Mouse (Mus musculus) lung, embryonic 14.5 days (tissue): Measurements from ENCODE around the gene 4933407L21Rik. TPM values are rescaled to one million over a fixed set of nuclear protein-coding genes. Genes with fewer than 3 reads are reported as not detected.

Experiments used
- ATAC-seq: fragments of 200-750 bp; cut with Nextera tagmentation; 2 replicates; pipeline ENCODE4 v1.8.0; 2017; ENCODE audit warnings: mild to moderate bottlenecking, moderate TSS enrichment, moderate library complexity; ENCODE audit not compliant: insufficient read depth
- DNase-seq: peaks from one replicate; pipeline ENCODE4 v3.0.0-alpha.2; 2015
- H3K27ac ChIP-seq: fragments of 300-500 bp; sonication (generic); 2 replicates; pipeline ENCODE4 v1.5.1; 2014; ENCODE audit warnings: low read depth, mild to moderate bottlenecking, moderate library complexity
- H3K27me3 ChIP-seq: fragments of 300-500 bp; sonication (generic); 2 replicates; pipeline ENCODE4 v1.6.1; 2014; ENCODE audit warnings: low read length, control low read depth; ENCODE audit not compliant: insufficient read depth
- H3K36me3 ChIP-seq: fragments of 300-500 bp; sonication (generic); 2 replicates; pipeline ENCODE4 v1.6.1; 2014; ENCODE audit warnings: control low read depth; ENCODE audit not compliant: insufficient read depth
- H3K4me1 ChIP-seq: fragments of 300-500 bp; sonication (generic); 2 replicates; pipeline ENCODE4 v1.6.1; 2014; ENCODE audit warnings: antibody characterized with exemption, control low read depth; ENCODE audit not compliant: insufficient read depth
- H3K4me2 ChIP-seq: fragments of 300-500 bp; sonication (generic); 2 replicates; pipeline ENCODE4 v1.6.1; 2014; ENCODE audit warnings: mild to moderate bottlenecking
- H3K4me3 ChIP-seq: fragments of 300-500 bp; sonication (generic); 2 replicates; pipeline ENCODE4 v1.5.1; 2014; ENCODE audit warnings: low read depth, low read length
- H3K9ac ChIP-seq: fragments of 300-500 bp; sonication (generic); 2 replicates; pipeline ENCODE4 v1.6.1; 2014
- H3K9me3 ChIP-seq: fragments of 300-500 bp; sonication (generic); 2 replicates; pipeline ENCODE4 v1.6.1; 2016; ENCODE audit warnings: low read depth, low read length, control low read depth
- CTCF ChIP-seq: IDR thresholded peaks from 2 replicates; pipeline ENCODE4 v1.5.1; 2016; ENCODE audit warnings: antibody characterized with exemption, low read depth
- WGBS: fragments of 180-500 bp; shearing (Covaris S2); extraction: QIAGEN DNeasy Blood & Tissue Kit; methylation state at CpG from one replicate; pipeline ENCODE4 v1.1.7; 2014; 5-methylcytosine and 5-hydroxymethylcytosine counted together
- polyA plus RNA-seq: library from polyadenylated mRNA; unstranded; fragments of >200 nt; fragmentation: Nextera tagmentation; extraction: Ambion mirVana; gene quantifications from 2 replicates; pipeline ENCODE4 v1.2.1, GENCODE M21; 2014

Gene 4933407L21Rik
- polyA plus RNA-seq, 1 experiment from 2014 or later, result not detected

GRCm38 (mm10) chr1:85959889-85960276, 31.6 kb downstream of the 4933407L21Rik start:
- no peak overlapping the region for H3K27ac ChIP-seq
- no peak for DNase-seq
- H3K4me1 ChIP-seq, result no peaks in the 10 kb centered on the region
- H3K4me2 ChIP-seq, result no peak overlapping the region
- H3K4me3 ChIP-seq, result no peak overlapping the region
- 64% methylated on average over 2 of the region's 2 CpGs for WGBS
- no peak for ATAC-seq
- no peak overlapping the region for H3K9ac ChIP-seq
- no peaks in the 10 kb centered on the region for H3K36me3 ChIP-seq
- no peaks in the 10 kb centered on the region for H3K9me3 ChIP-seq
- H3K27me3 ChIP-seq, result no peaks in the 10 kb centered on the region
- no peak for TF ChIP-seq CTCF

- Histone ChIP-seq H3K9ac (no peak within 1 kb of the TSS), H3K4me1 (no peaks in the 10 kb centered on the region), H3K9me3 (no peaks in the 10 kb centered on the region), H3K36me3 (no peaks in the 10 kb centered on the region), H3K4me2 (no peak within 1 kb of the TSS), H3K4me3 (no peak within 1 kb of the TSS), H3K27ac (no peak within 1 kb of the TSS), H3K27me3 (no peaks in the 10 kb centered on the region)
- no peak for DNase-seq
- WGBS, result 53% methylated on average over 5 of the region's 5 CpGs
- no peak for TF ChIP-seq CTCF
- no peak for ATAC-seq
Measured at GRCm38 (mm10) chr1:85960873-85961272, 32.6 kb downstream of the 4933407L21Rik start, which contains the start of gene Gpr55. Gene Gpr55 (minus strand): TSS chr1:85961007.

DNA sequence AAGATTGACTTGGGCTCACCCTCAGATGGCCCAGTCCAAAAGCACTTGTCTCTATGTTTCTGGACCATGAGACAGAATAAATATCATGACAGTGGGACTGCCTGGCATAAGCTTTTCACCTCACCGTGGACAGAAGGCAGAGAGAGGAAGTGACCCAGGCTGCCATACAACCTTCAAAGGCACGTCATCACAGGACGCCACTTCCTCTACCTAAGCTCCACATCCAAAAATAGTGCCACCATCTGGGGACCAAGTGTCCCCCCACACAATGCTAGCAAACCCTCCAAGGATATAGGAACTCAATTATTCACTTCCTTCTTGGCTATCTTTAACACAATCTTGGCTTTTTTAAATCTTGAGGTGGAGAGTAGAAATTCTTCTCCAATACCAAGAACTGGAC, 33.8 kb downstream of the 4933407L21Rik start:
- DNase-seq (no peak), ATAC-seq (no peak)
- TF ChIP-seq CTCF, result no peak

DNA sequence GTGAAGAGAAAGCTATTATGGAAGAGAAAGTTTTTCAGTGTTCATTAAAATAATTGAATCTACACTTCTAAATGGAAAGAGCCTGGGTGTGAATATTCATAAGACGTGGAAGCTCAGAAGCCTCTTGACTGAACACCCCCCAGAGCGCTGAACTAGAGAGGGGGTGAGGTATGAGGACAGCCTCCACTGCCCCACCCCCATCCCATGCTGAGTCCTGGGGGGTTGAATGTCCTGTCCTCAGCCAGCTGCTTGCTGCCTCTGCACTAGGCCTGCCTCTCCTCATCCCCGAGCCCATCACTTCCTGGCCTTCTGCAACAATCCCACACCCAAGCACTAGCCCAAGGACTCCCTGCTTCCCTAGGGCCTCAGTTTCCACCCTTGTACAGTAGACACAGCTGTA, 37.6 kb downstream of the 4933407L21Rik start:
- TF ChIP-seq CTCF, result no peak
- Histone ChIP-seq H3K9ac (no peak overlapping the region), H3K36me3 (no peaks in the 10 kb centered on the region), H3K27me3 (no peaks in the 10 kb centered on the region), H3K27ac (no peak overlapping the region), H3K4me1 (no peaks in the 10 kb centered on the region), H3K4me2 (no peak overlapping the region), H3K4me3 (no peak overlapping the region), H3K9me3 (no peaks in the 10 kb centered on the region)
- 57% methylated on average over 3 of the region's 3 CpGs for WGBS
- DNase-seq (no peak), ATAC-seq (no peak)

More for the DNA sequence above, 33.8 kb downstream of the 4933407L21Rik start:
- Histone ChIP-seq H3K4me3 (no peak overlapping the region), H3K36me3 (no peaks in the 10 kb centered on the region), H3K4me1 (no peaks in the 10 kb centered on the region), H3K9me3 (no peaks in the 10 kb centered on the region), H3K4me2 (no peak overlapping the region), H3K27ac (no peak overlapping the region), H3K9ac (no peak overlapping the region), H3K27me3 (no peaks in the 10 kb centered on the region)
- 65% methylated on average over 3 of the region's 3 CpGs for WGBS

DNA sequence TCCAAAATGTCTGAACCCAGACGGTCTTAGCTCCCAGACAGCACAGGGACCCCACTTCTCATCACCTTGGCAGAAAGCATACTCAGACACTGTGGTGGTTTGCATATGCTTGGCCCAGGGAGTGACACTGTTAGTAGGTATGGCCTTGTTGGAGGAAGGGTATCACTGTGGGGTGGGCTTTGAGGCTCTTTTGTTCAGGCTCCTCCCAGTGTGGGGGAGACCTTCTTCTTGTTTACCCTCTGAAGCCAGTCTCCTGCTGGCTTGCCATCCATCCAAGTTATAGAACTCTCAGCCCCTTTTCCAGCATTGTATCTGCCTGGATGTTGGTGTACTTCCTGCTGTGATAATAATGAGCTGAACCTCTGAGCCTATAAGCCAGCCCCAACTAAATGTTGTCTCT, 40.8 kb downstream of the 4933407L21Rik start:
- H3K9me3 ChIP-seq, result no peaks in the 10 kb centered on the region
- H3K36me3 ChIP-seq, result no peaks in the 10 kb centered on the region
- DNase-seq (no peak), ATAC-seq (no peak)
- no peak for TF ChIP-seq CTCF
- H3K4me2 ChIP-seq, result no peak overlapping the region
- H3K4me1 ChIP-seq, result no peaks in the 10 kb centered on the region
- H3K9ac ChIP-seq, result no peak overlapping the region
- H3K27me3 ChIP-seq, result no peaks in the 10 kb centered on the region
- no peak overlapping the region for H3K4me3 ChIP-seq
- WGBS, result 52% methylated on average over 1 of the region's 1 CpGs
- no peak overlapping the region for H3K27ac ChIP-seq

GRCm38 (mm10) chr1:85969519-85969918, 41.2 kb downstream of the 4933407L21Rik start:
- no peaks in the 10 kb centered on the region for H3K36me3 ChIP-seq
- H3K27ac ChIP-seq, result no peak overlapping the region
- H3K9ac ChIP-seq, result no peak overlapping the region
- TF ChIP-seq CTCF, result no peak
- 46% methylated on average over 1 of the region's 1 CpGs for WGBS
- no peak for ATAC-seq
- H3K4me1 ChIP-seq, result no peaks in the 10 kb centered on the region
- H3K4me3 ChIP-seq, result no peak overlapping the region
- no peaks in the 10 kb centered on the region for H3K9me3 ChIP-seq
- peak; percentile 22 for DNase-seq
- no peak overlapping the region for H3K4me2 ChIP-seq
- no peaks in the 10 kb centered on the region for H3K27me3 ChIP-seq

GRCm38 (mm10) chr1:85971070-85971469, 42.8 kb downstream of the 4933407L21Rik start:
- Histone ChIP-seq H3K27me3 (no peaks in the 10 kb centered on the region), H3K4me2 (no peak overlapping the region), H3K36me3 (no peaks in the 10 kb centered on the region), H3K9ac (no peak overlapping the region), H3K27ac (no peak overlapping the region), H3K4me3 (no peak overlapping the region), H3K9me3 (no peaks in the 10 kb centered on the region), H3K4me1 (no peaks in the 10 kb centered on the region)
- no peak for DNase-seq
- WGBS, result 84% methylated on average over 3 of the region's 3 CpGs
- no peak for ATAC-seq
- no peak for TF ChIP-seq CTCF

- Histone ChIP-seq H3K27me3 (no peaks in the 10 kb centered on the region), H3K4me3 (no peak overlapping the region), H3K36me3 (no peaks in the 10 kb centered on the region), H3K27ac (no peak overlapping the region), H3K4me2 (no peak overlapping the region), H3K4me1 (no peaks in the 10 kb centered on the region), H3K9me3 (no peaks in the 10 kb centered on the region), H3K9ac (no peak overlapping the region)
- no peak for TF ChIP-seq CTCF
- ATAC-seq (no peak), DNase-seq (no peak)
- WGBS, result 49% methylated on average over 3 of the region's 3 CpGs
Measured at GRCm38 (mm10) chr1:85972341-85972740, 44.1 kb downstream of the 4933407L21Rik start.
